Mouse (Mus musculus) midbrain, embryonic 11.5 days (tissue): ENCODE measurements at regions not wholly inside any gene's neighbourhood (a gene's known extent, or its start where the extent isn't known, plus 50 kb on each side); places are given as distances from the start of the nearest gene placed in this dataset.
"Not testable (repeated sequence)": the region's sequence is repeated elsewhere in the genome, so short reads cannot be mapped to it uniquely, and the experiment has no call there.

Experiments
- ATAC-seq: fragments of 200-750 bp; cut with Nextera tagmentation; 2 replicates; pipeline ENCODE4 v1.8.0; 2017; ENCODE audit warnings: moderate TSS enrichment, moderate library complexity; ENCODE audit not compliant: low FRiP score
- DNase-seq: peaks from one replicate; pipeline ENCODE4 v3.0.0; 2015; ENCODE audit warnings: low spot score; ENCODE audit errors: missing footprints
- H3K27ac ChIP-seq: fragments of 300-500 bp; sonication (generic); 2 replicates; pipeline ENCODE4 v1.5.1; 2014; ENCODE audit warnings: low read depth, low read length
- H3K27me3 ChIP-seq: fragments of 300-500 bp; sonication (generic); 2 replicates; pipeline ENCODE4 v1.6.1; 2014; ENCODE audit warnings: mild to moderate bottlenecking, low read length, moderate library complexity, mixed read lengths; ENCODE audit not compliant: control insufficient read depth, insufficient read depth
- H3K36me3 ChIP-seq: fragments of 300-500 bp; sonication (generic); 2 replicates; pipeline ENCODE4 v1.6.1; 2014; ENCODE audit warnings: mild to moderate bottlenecking, low read length, moderate library complexity, mixed read lengths; ENCODE audit not compliant: control insufficient read depth, insufficient read depth
- H3K4me1 ChIP-seq: fragments of 300-500 bp; sonication (generic); 2 replicates; pipeline ENCODE4 v1.6.1; 2014; ENCODE audit warnings: low read length; ENCODE audit not compliant: control insufficient read depth, insufficient read depth
- H3K4me2 ChIP-seq: fragments of 300-500 bp; sonication (generic); 2 replicates; pipeline ENCODE4 v1.6.1; 2014; ENCODE audit warnings: mild to moderate bottlenecking, moderate library complexity
- H3K4me3 ChIP-seq: fragments of 300-500 bp; sonication (generic); 2 replicates; pipeline ENCODE4 v1.5.1; 2014; ENCODE audit warnings: low read depth, low read length
- H3K9ac ChIP-seq: fragments of 300-500 bp; sonication (generic); 2 replicates; pipeline ENCODE4 v1.6.1; 2014; ENCODE audit warnings: low read length
- H3K9me3 ChIP-seq: fragments of 300-500 bp; sonication (generic); 2 replicates; pipeline ENCODE4 v1.6.1; 2016; ENCODE audit warnings: low read length; ENCODE audit not compliant: control insufficient read depth
- WGBS: fragments of 180-500 bp; shearing (Covaris S2); extraction: QIAGEN DNeasy Blood & Tissue Kit; methylation state at CpG from one replicate; pipeline ENCODE4 v1.1.7; 2014; 5-methylcytosine and 5-hydroxymethylcytosine counted together

GRCm38 (mm10) chr3:96374343-96374624 is 77.8 kb downstream of the BC107364 start:
- H3K9ac ChIP-seq, H3K4me2 ChIP-seq, H3K4me1 ChIP-seq, H3K4me3 ChIP-seq, H3K27ac ChIP-seq, H3K36me3 ChIP-seq, ATAC-seq, H3K27me3 ChIP-seq, DNase-seq, H3K9me3 ChIP-seq: not testable (repeated sequence)
- WGBS, result no CpG with 5 or more reads among the region's 4 CpGs

GRCm38 (mm10) chr3:96373600-96374342 is 78.3 kb downstream of the BC107364 start:
- not testable (repeated sequence) for H3K4me1 ChIP-seq, H3K36me3 ChIP-seq, DNase-seq, H3K9ac ChIP-seq, H3K27ac ChIP-seq, H3K4me3 ChIP-seq, H3K4me2 ChIP-seq, H3K9me3 ChIP-seq, H3K27me3 ChIP-seq
- peak; percentile 95 for ATAC-seq
- WGBS, result 0% methylated on average over 1 of the region's 43 CpGs

- not testable (repeated sequence) for H3K36me3 ChIP-seq, H3K4me1 ChIP-seq, H3K27ac ChIP-seq, H3K9ac ChIP-seq, ATAC-seq, H3K4me3 ChIP-seq, H3K4me2 ChIP-seq, H3K9me3 ChIP-seq, H3K27me3 ChIP-seq
- peak; percentile 71 for DNase-seq
- 35% methylated on average over 10 of the region's 10 CpGs for WGBS
These were observed 68.8 kb upstream of the Fcgr1 start for GRCm38 (mm10) chr3:96362581-96362980.

GRCm38 (mm10) chr3:96360816-96361215 is 67.0 kb upstream of the Fcgr1 start:
- Histone ChIP-seq H3K36me3 (no peaks in the 10 kb centered on the region), H3K4me3 (no peak overlapping the region), H3K9ac (no peak overlapping the region), H3K9me3 (no peaks in the 10 kb centered on the region), H3K27me3 (peaks cover 3% of the 10 kb centered on the region; the same call in 1 of the 2 replicates), H3K4me1 (no peaks in the 10 kb centered on the region), H3K27ac (no peak overlapping the region), H3K4me2 (no peak overlapping the region)
- WGBS, result 71% methylated on average over 3 of the region's 3 CpGs
- DNase-seq, result peak; percentile 77
- ATAC-seq, result 0 out of 2 replicates have a peak, but pooled peaks have one; percentile 7

GRCm38 (mm10) chr3:96360214-96360536 is 66.4 kb upstream of the Fcgr1 start:
- H3K36me3 ChIP-seq, H3K9ac ChIP-seq, DNase-seq, H3K4me1 ChIP-seq, H3K27me3 ChIP-seq, H3K4me2 ChIP-seq, H3K4me3 ChIP-seq, H3K9me3 ChIP-seq, H3K27ac ChIP-seq: not testable (repeated sequence)
- 6% methylated on average over 2 of the region's 21 CpGs for WGBS
- peak; percentile 94 for ATAC-seq

- H3K27ac ChIP-seq, H3K4me2 ChIP-seq, H3K4me1 ChIP-seq, H3K27me3 ChIP-seq, H3K36me3 ChIP-seq, H3K9ac ChIP-seq, DNase-seq, H3K4me3 ChIP-seq, H3K9me3 ChIP-seq: not testable (repeated sequence)
- no CpG with 5 or more reads among the region's 26 CpGs for WGBS
- peak; percentile 85 for ATAC-seq
These were observed 65.9 kb upstream of the Fcgr1 start for GRCm38 (mm10) chr3:96359507-96360213.

- no CpG with 5 or more reads among the region's 6 CpGs for WGBS
- H3K27me3 ChIP-seq, H3K36me3 ChIP-seq, H3K4me2 ChIP-seq, H3K4me3 ChIP-seq, H3K27ac ChIP-seq, H3K9me3 ChIP-seq, H3K9ac ChIP-seq, DNase-seq, H3K4me1 ChIP-seq: not testable (repeated sequence)
- 0 out of 2 replicates have a peak, but pooled peaks have one; percentile 27 for ATAC-seq
These were observed 57.9 kb upstream of the Fcgr1 start for GRCm38 (mm10) chr3:96351623-96352022.

GRCm38 (mm10) chr3:96350985-96351384 is 57.2 kb upstream of the Fcgr1 start:
- WGBS, result no CpG with 5 or more reads among the region's 13 CpGs
- H3K27ac ChIP-seq, DNase-seq, H3K4me3 ChIP-seq, H3K36me3 ChIP-seq, H3K9me3 ChIP-seq, H3K4me1 ChIP-seq, H3K9ac ChIP-seq, H3K27me3 ChIP-seq, ATAC-seq, H3K4me2 ChIP-seq: not testable (repeated sequence)

- H3K9me3 ChIP-seq, ATAC-seq, H3K4me3 ChIP-seq, H3K4me1 ChIP-seq, H3K9ac ChIP-seq, DNase-seq, H3K4me2 ChIP-seq, H3K36me3 ChIP-seq, H3K27ac ChIP-seq: not testable (repeated sequence)
- peaks cover 25% of the 10 kb centered on the region for H3K27me3 ChIP-seq
- no CpG with 5 or more reads among the region's 17 CpGs for WGBS
These were observed 52.8 kb upstream of the Fcgr1 start for GRCm38 (mm10) chr3:96346543-96346942.
